Mouse (Mus musculus): ENCODE results near the gene Pold2.

DNA sequence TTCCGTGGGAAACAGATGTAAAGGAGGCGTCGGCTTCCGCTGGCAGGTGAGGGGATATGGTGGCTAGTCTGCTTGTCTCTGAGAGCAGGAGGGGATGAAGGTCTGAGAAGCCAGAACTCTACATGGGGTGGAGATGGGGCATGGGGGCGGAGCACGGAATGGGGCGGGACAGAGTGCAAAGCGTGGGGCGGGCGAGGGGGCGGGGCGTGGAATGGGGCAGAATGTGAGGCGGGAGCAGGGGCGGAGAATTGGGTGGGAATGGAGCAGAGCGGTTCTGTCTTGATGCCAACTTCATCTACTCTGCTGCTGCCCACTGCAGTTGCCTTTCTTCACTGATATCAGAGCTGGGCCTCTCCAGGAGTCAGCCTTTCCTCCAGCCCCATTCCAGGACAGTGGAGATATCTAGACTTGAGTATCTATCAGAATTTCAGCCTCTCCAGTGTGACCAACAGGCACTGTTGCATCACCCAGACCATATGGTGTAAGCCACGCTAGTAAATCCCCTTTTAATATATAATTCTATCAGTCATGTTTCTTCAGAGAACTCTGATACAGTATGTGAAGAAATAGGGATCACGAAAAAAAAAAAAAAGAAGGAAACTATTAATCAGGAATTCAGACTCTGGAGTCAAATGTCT lies 42.4 kb upstream of the Pold2 start:
- no peak for TF ChIP-seq POLR2A (IDR thresholded peaks at IDR 0.05; ENCODE audit: low read depth, low read length)
- no peak for TF ChIP-seq CTCF (conservative IDR thresholded peaks at IDR 0.05; ENCODE audit: insufficient read depth, insufficient read length, low read depth, low read length)

Measured in kidney, adult 2 months (tissue).